Mouse (Mus musculus): Measurements from ENCODE around the gene Usp20. TPM values are rescaled to one million over a fixed set of nuclear protein-coding genes. Genes with fewer than 3 reads are reported as not detected.

The Usp20 gene
- polyA plus RNA-seq, 1 experiment from 2014 or later = 35.1 TPM

GRCm38 (mm10) chr2:31024618-31025370 lies 42.7 kb downstream of the Usp20 start:
- no peak overlapping the region for H3K4me3 ChIP-seq
- no peak overlapping the region for H3K9ac ChIP-seq (replicated peaks)
- no peaks in the 10 kb centered on the region for H3K9me3 ChIP-seq
- peaks cover 22% of the 10 kb centered on the region for H3K36me3 ChIP-seq
- H3K4me1 ChIP-seq = no peaks in the 10 kb centered on the region
- no peak overlapping the region for H3K27ac ChIP-seq (replicated peaks)
- no peak for ATAC-seq (ENCODE audit: low FRiP score, low read depth)
- no peaks in the 10 kb centered on the region for H3K27me3 ChIP-seq
- H3K4me2 ChIP-seq (replicated peaks) = no peak overlapping the region
- 28% methylated on average over 5 of the region's 5 CpGs for WGBS

DNA sequence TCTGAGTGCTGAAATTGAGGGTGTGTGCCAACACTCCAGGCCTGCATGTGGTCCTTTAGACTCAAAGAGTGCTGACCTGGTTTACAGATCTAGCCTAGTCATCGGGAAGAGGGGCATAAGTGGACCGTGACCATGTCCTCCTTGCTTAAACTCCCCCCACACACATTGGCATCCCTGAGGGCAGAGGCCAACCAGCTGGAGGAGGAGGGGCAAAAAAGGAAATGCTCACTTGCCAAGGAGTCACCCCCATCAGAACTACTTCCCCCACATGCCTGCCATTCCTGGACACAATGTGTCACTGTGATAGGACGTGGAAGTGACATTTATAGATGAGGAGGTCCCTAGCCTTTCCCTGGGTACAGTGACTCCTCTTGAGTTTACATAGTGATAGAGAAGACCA lies 43.4 kb downstream of the Usp20 start:
- WGBS = 83% methylated on average over 3 of the region's 3 CpGs
- Histone ChIP-seq H3K4me3 (no peak overlapping the region), H3K9me3 (no peaks in the 10 kb centered on the region), H3K9ac (replicated peaks) (no peak overlapping the region), H3K27me3 (no peaks in the 10 kb centered on the region), H3K4me2 (replicated peaks) (no peak overlapping the region), H3K27ac (replicated peaks) (no peak overlapping the region), H3K4me1 (no peaks in the 10 kb centered on the region), H3K36me3 (peaks cover 19% of the 10 kb centered on the region)
- ATAC-seq (ENCODE audit: low FRiP score, low read depth) = no peak

- WGBS = 77% methylated on average over 8 of the region's 8 CpGs
These were observed 44.6 kb downstream of the Usp20 start for GRCm38 (mm10) chr2:31026642-31027041.

DNA sequence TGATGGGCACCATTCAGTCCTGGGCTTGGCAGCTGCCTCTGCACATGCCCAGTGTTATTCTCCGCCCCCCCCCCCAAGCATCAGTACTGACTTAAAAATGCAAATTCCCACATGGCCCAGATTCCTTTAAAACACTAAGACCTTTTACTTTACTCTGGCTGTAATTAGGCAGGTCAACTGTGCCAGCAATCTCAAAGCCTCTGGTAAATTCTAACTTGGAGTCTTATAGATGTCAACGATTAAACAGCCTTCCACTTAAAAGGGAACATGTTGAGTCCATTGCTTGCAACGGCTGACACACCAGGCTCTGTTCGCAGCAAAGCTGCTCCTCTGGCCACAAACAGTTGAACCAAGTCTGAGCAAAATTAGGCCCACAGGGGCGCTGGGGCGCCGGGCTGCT lies 49.9 kb downstream of the Usp20 start:
- 93% methylated on average over 7 of the region's 7 CpGs for WGBS
- Histone ChIP-seq H3K36me3 (peaks cover 51% of the 10 kb centered on the region), H3K4me1 (no peaks in the 10 kb centered on the region), H3K4me3 (no peak overlapping the region), H3K27me3 (no peaks in the 10 kb centered on the region), H3K4me2 (replicated peaks) (no peak overlapping the region), H3K9me3 (no peaks in the 10 kb centered on the region), H3K9ac (replicated peaks) (no peak overlapping the region), H3K27ac (replicated peaks) (no peak overlapping the region)
- no peak for ATAC-seq (ENCODE audit: low FRiP score, low read depth)

More at GRCm38 (mm10) chr2:31026642-31027041, 44.6 kb downstream of the Usp20 start:
- no peak for ATAC-seq (ENCODE audit: low FRiP score, low read depth)
- Histone ChIP-seq H3K27ac (replicated peaks) (no peak overlapping the region), H3K9ac (replicated peaks) (no peak overlapping the region), H3K4me1 (no peaks in the 10 kb centered on the region), H3K27me3 (no peaks in the 10 kb centered on the region), H3K36me3 (peaks cover 12% of the 10 kb centered on the region; the same call in 1 of the 2 replicates), H3K4me3 (no peak overlapping the region), H3K4me2 (replicated peaks) (no peak overlapping the region), H3K9me3 (no peaks in the 10 kb centered on the region)

GRCm38 (mm10) chr2:31036811-31037210 lies 54.7 kb downstream of the Usp20 start:
- peaks cover 54% of the 10 kb centered on the region for H3K36me3 ChIP-seq

GRCm38 (mm10) chr2:31040043-31040442 lies 58.0 kb downstream of the Usp20 start:
- no peak overlapping the region for H3K9ac ChIP-seq (replicated peaks)
- H3K4me1 ChIP-seq = no peaks in the 10 kb centered on the region
- H3K36me3 ChIP-seq = peaks cover 28% of the 10 kb centered on the region
- no peaks in the 10 kb centered on the region for H3K27me3 ChIP-seq
- no peaks in the 10 kb centered on the region for H3K9me3 ChIP-seq
- no peak overlapping the region for H3K4me2 ChIP-seq (replicated peaks)
- no peak for ATAC-seq (ENCODE audit: low FRiP score, low read depth)
- no peak overlapping the region for H3K27ac ChIP-seq (replicated peaks)
- WGBS = 99% methylated on average over 3 of the region's 3 CpGs
- no peak overlapping the region for H3K4me3 ChIP-seq

More at GRCm38 (mm10) chr2:31036811-31037210, 54.7 kb downstream of the Usp20 start:
- WGBS = 96% methylated on average over 6 of the region's 6 CpGs
- ATAC-seq (ENCODE audit: low FRiP score, low read depth) = no peak
- no peak overlapping the region for H3K4me2 ChIP-seq (replicated peaks)
- no peak overlapping the region for H3K4me3 ChIP-seq
- H3K9me3 ChIP-seq = no peaks in the 10 kb centered on the region
- H3K9ac ChIP-seq (replicated peaks) = no peak overlapping the region
- H3K27ac ChIP-seq (replicated peaks) = no peak overlapping the region
- H3K27me3 ChIP-seq = no peaks in the 10 kb centered on the region
- no peaks in the 10 kb centered on the region for H3K4me1 ChIP-seq

DNA sequence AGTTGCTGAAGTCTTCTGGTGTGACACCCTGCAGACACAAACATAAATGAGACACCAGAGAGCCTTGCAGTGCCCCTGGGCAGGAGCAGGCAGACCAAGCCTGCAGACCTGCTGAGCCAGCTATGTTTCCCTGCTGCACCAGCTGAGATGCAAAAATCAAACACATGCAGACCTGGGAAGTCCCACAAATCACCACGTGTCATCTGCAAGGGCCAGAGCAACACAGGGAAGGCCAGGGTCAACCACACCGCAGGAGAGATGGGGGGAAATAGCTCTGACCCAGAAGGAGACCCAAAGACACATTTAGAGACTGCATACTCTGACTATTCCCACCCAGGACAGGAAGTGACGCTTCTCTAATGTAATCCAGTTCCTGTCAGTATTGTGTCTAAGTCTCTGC lies 58.4 kb downstream of the Usp20 start:
- 82% methylated on average over 3 of the region's 3 CpGs for WGBS
- no peak for ATAC-seq (ENCODE audit: low FRiP score, low read depth)
- H3K9ac ChIP-seq (replicated peaks) = no peak overlapping the region

DNA sequence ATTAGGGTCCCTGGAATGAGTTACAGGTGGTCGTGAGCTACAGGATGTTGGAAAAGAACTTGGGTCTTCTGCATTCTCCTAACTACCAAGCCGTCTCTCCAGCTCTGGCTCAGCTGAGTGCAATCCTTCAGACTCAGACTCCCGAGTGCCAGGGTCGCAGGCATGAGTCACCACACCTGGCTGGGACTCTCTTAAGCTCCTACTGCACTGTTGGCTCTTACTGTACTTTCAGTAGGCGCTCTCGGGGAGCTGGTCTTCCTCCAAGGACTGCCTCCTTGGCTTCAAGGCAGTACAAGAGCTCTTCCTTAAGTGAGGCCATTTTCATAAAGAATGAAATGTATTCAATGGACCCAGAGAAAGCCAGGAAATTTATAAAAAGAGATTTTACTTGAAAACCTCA lies 59.3 kb downstream of the Usp20 start:
- H3K27ac ChIP-seq (replicated peaks) = no peak overlapping the region
- H3K36me3 ChIP-seq = peaks cover 15% of the 10 kb centered on the region
- H3K9me3 ChIP-seq = no peaks in the 10 kb centered on the region
- H3K4me2 ChIP-seq (replicated peaks) = no peak overlapping the region
- no peak for ATAC-seq (ENCODE audit: low FRiP score, low read depth)
- H3K4me3 ChIP-seq = no peak overlapping the region
- WGBS = 93% methylated on average over 6 of the region's 6 CpGs
- H3K9ac ChIP-seq (replicated peaks) = no peak overlapping the region
- H3K27me3 ChIP-seq = no peaks in the 10 kb centered on the region
- H3K4me1 ChIP-seq = no peaks in the 10 kb centered on the region

More for the DNA sequence above, 58.4 kb downstream of the Usp20 start:
- no peak overlapping the region for H3K4me3 ChIP-seq
- H3K4me1 ChIP-seq = no peaks in the 10 kb centered on the region
- H3K9me3 ChIP-seq = no peaks in the 10 kb centered on the region
- H3K36me3 ChIP-seq = peaks cover 24% of the 10 kb centered on the region
- H3K27ac ChIP-seq (replicated peaks) = no peak overlapping the region
- no peaks in the 10 kb centered on the region for H3K27me3 ChIP-seq
- H3K4me2 ChIP-seq (replicated peaks) = no peak overlapping the region

- Histone ChIP-seq H3K4me2 (replicated peaks) (no peak overlapping the region), H3K4me1 (no peaks in the 10 kb centered on the region), H3K27me3 (no peaks in the 10 kb centered on the region), H3K27ac (replicated peaks) (no peak overlapping the region), H3K4me3 (no peak overlapping the region), H3K9me3 (no peaks in the 10 kb centered on the region), H3K36me3 (peaks cover 14% of the 10 kb centered on the region), H3K9ac (replicated peaks) (no peak overlapping the region; the same call in 1 of the 2 replicates)
- 94% methylated on average over 6 of the region's 6 CpGs for WGBS
- ATAC-seq (ENCODE audit: low FRiP score, low read depth) = no peak
These were observed 60.8 kb downstream of the Usp20 start for GRCm38 (mm10) chr2:31042881-31043280.

GRCm38 (mm10) chr2:31043856-31044255 lies 61.8 kb downstream of the Usp20 start:
- H3K9me3 ChIP-seq = no peaks in the 10 kb centered on the region
- H3K27ac ChIP-seq (replicated peaks) = no peak overlapping the region
- H3K4me1 ChIP-seq = no peaks in the 10 kb centered on the region
- H3K4me2 ChIP-seq (replicated peaks) = no peak overlapping the region
- H3K36me3 ChIP-seq = peaks cover 9% of the 10 kb centered on the region
- H3K9ac ChIP-seq (replicated peaks) = no peak overlapping the region
- no peaks in the 10 kb centered on the region for H3K27me3 ChIP-seq
- no peak overlapping the region for H3K4me3 ChIP-seq
- no peak for ATAC-seq (ENCODE audit: low FRiP score, low read depth)
- WGBS = 92% methylated on average over 1 of the region's 1 CpGs

DNA sequence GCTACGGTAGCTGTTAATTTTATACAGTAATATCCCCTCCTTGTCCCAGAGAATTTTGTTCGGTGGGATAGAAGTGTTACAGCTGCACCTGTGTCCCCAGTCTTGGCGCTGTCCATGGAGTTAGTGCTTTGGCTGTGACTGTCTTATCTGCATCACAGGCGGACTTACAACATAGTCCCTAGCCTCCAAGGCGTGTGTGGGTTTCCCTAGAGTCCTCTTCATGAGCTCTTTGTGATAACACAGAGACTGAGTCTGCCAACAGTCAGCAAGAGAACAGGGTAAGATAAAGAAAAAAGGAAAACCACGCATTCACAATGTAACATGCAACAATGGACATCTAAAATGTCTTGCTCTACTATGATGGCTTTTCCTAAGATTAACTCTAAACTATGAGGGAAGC lies 66.0 kb downstream of the Usp20 start:
- Histone ChIP-seq H3K9ac (replicated peaks) (no peak overlapping the region), H3K9me3 (no peaks in the 10 kb centered on the region), H3K4me3 (no peak overlapping the region), H3K27ac (replicated peaks) (no peak overlapping the region), H3K4me1 (no peaks in the 10 kb centered on the region), H3K4me2 (replicated peaks) (no peak overlapping the region), H3K36me3 (peaks cover 13% of the 10 kb centered on the region; the same call in 1 of the 2 replicates), H3K27me3 (no peaks in the 10 kb centered on the region)
- 91% methylated on average over 6 of the region's 6 CpGs for WGBS
- no peak for ATAC-seq (ENCODE audit: low FRiP score, low read depth)

DNA sequence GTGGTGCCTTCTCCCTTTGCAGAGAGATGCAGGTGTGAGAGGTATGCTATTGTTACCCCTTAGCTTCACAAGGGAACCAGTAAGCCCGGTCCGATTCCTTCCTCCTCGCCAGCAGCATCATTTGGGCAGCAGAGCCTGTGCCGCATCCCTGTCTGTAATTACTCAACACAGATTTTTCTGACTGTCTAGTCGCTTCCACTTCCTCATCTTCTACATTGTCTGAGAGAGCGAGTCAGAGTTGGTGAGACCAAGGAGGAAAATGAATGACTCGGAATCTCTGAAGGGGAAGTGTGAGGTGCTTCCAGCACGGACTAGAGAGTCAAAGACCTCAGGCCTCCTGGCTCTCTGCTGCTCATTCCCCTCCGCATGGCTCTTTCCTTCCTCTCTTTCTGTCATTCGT lies 70.4 kb downstream of the Usp20 start:
- no peak for ATAC-seq (ENCODE audit: low FRiP score, low read depth)
- no peak overlapping the region for H3K4me3 ChIP-seq
- no peaks in the 10 kb centered on the region for H3K27me3 ChIP-seq
- H3K27ac ChIP-seq (replicated peaks) = no peak overlapping the region
- 92% methylated on average over 10 of the region's 10 CpGs for WGBS
- H3K9ac ChIP-seq (replicated peaks) = no peak overlapping the region
- H3K4me1 ChIP-seq = no peaks in the 10 kb centered on the region
- no peak overlapping the region for H3K4me2 ChIP-seq (replicated peaks)
- H3K36me3 ChIP-seq = peaks cover 32% of the 10 kb centered on the region
- H3K9me3 ChIP-seq = 0 out of 2 replicates have a peak, but pooled peaks cover 4% of the 10 kb centered on the region

Measured in midbrain, embryonic 12.5 days (tissue).